Mouse (Mus musculus): ENCODE measurements around the gene Zfp648. TPM values are rescaled to one million over a fixed set of nuclear protein-coding genes. Genes with fewer than 3 reads are reported as not detected.
A peak's percentile ranks its signal among the peaks of the same experiment; 100 is the strongest.

The Zfp648 gene
- total and polyA plus RNA-seq, 2 experiments from 2014 or later, result 0.75 TPM; not detected in 1

DNA sequence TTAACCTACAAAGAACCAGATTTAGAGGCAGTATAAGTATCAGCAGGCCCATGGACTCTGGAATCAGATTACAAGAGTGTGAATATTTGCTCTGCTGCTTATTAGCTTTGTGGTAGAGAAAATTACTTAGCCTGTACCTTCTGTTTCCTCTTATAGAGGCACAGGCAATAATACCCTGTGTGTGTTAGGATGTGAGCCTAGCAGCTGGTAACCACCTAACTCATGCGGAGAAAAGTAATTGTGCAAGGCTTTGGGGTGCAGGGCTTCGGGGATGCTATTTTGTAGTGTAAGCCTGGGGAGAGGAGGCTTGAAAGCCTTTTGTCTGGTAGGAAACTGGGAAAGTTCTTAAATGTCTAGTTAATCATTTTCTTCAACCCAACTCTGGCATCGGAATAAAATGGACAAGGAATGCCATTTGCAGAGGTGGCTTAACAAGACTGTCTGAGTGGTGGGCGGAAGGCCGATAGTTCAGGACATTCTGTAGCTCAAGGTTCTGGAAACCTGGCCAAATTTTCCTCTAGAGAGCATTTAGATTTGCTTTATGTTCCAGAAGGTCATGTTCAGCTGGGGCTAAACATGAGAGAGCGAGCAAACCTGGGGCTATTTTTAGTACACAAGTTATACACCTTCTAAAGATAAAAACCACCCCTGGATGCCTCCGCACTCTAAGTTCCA, 17.8 kb upstream of the Zfp648 start:
- ATAC-seq (ENCODE audit: low FRiP score) (no peak), DNase-seq (ENCODE audit: low spot score) (no peak)
- no peaks in the 10 kb centered on the region for H3K9me3 ChIP-seq (ENCODE audit: low read length)
- H3K4me3 ChIP-seq (ENCODE audit: low read depth, low read length), result no peak overlapping the region
- 88% methylated on average over 7 of the region's 7 CpGs for WGBS
- no peak for TF ChIP-seq CTCF (IDR thresholded peaks at IDR 0.05)
- H3K36me3 ChIP-seq (ENCODE audit: insufficient read depth, low read length), result no peaks in the 10 kb centered on the region
- H3K4me1 ChIP-seq (ENCODE audit: insufficient read depth, low read length), result no peaks in the 10 kb centered on the region
- no peak overlapping the region for H3K9ac ChIP-seq (replicated peaks; ENCODE audit: low read length, poor library complexity, severe bottlenecking)
- H3K4me2 ChIP-seq (ENCODE audit: low read depth, low read length, poor library complexity, severe bottlenecking), result no peak overlapping the region
- no peaks in the 10 kb centered on the region for H3K27me3 ChIP-seq (ENCODE audit: insufficient read depth, low read length)
- no peak overlapping the region for H3K27ac ChIP-seq (ENCODE audit: low read depth, low read length)

- no peak overlapping the region for H3K27ac ChIP-seq (ENCODE audit: low read depth, low read length)
- WGBS, result 87% methylated on average over 4 of the region's 4 CpGs
- no peaks in the 10 kb centered on the region for H3K36me3 ChIP-seq (ENCODE audit: insufficient read depth, low read length)
- H3K4me1 ChIP-seq (ENCODE audit: insufficient read depth, low read length), result no peaks in the 10 kb centered on the region
- H3K27me3 ChIP-seq (ENCODE audit: insufficient read depth, low read length), result no peaks in the 10 kb centered on the region
- H3K4me3 ChIP-seq (ENCODE audit: low read depth, low read length), result no peak overlapping the region
- no peaks in the 10 kb centered on the region for H3K9me3 ChIP-seq (ENCODE audit: low read length)
- H3K4me2 ChIP-seq (ENCODE audit: low read depth, low read length, poor library complexity, severe bottlenecking), result no peak overlapping the region
- no peak for DNase-seq (ENCODE audit: low spot score)
- TF ChIP-seq CTCF (IDR thresholded peaks at IDR 0.05), result no peak
- ATAC-seq (ENCODE audit: low FRiP score), result no peak
- no peak overlapping the region for H3K9ac ChIP-seq (replicated peaks; ENCODE audit: low read length, poor library complexity, severe bottlenecking)
Observed at GRCm38 (mm10) chr1:154188229-154188628, 12.8 kb upstream of the Zfp648 start.

DNA sequence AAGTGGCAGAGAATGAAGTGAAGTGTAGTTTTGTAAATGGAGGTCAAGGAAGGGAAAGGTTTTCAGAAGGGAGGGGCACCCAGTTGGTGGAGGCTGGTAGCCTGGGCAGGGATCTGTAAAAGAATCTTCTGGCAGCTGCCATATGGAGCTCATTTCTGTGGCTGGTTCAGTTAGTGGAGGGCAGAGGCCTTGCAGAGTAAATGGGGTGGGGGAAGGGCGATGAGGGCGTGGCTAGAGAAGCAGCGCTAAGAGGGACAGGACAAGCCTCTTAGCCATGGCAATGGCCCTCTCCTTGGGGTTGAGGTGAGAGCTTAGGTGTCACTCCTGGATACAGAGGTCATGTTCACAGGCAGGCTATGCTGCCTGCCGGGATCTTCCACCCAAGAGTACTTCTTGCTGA, 12.4 kb upstream of the Zfp648 start:
- no peak for ATAC-seq (ENCODE audit: low FRiP score)
- Histone ChIP-seq H3K36me3 (ENCODE audit: insufficient read depth, low read length) (no peaks in the 10 kb centered on the region), H3K4me3 (ENCODE audit: low read depth, low read length) (no peak overlapping the region), H3K9me3 (ENCODE audit: low read length) (no peaks in the 10 kb centered on the region), H3K27me3 (ENCODE audit: insufficient read depth, low read length) (no peaks in the 10 kb centered on the region), H3K9ac (replicated peaks; ENCODE audit: low read length, poor library complexity, severe bottlenecking) (no peak overlapping the region), H3K4me2 (ENCODE audit: low read depth, low read length, poor library complexity, severe bottlenecking) (no peak overlapping the region), H3K27ac (ENCODE audit: low read depth, low read length) (no peak overlapping the region), H3K4me1 (ENCODE audit: insufficient read depth, low read length) (no peaks in the 10 kb centered on the region)
- WGBS, result 40% methylated on average over 4 of the region's 4 CpGs
- TF ChIP-seq CTCF (IDR thresholded peaks at IDR 0.05), result no peak
- DNase-seq (ENCODE audit: low spot score), result no peak

DNA sequence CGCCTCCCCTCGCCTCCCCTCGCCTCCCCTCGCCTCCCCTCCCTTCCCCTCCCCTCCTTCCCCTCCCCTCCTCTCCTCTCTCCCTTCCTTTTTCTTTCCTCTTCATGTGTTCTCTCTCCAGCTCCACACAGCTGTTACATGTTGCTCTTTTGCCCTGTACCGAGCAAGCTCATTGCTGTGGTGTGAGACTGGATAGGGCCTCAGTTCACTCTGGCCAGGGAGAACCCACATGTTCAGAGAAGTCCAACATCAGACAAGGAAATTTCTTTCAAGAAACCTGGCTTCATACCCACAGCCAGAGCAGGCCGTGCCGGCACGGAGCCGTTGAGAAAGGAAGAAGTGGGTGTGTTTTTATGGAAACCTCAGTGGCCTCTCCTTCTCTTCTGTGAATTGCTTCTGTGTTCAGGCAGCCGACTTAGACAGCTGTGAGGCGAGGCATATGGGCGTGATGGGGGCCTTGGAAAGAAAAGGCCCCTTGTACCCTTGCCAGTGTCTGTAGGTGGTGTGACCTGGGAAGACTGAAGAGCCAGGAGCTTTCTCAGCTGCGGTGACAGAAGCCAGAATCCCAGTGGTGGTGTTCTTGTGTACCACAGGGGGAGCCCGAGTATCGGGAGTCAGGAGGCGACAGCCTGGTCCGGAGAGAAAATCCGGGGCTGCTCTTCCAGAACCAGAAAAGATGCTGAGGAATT, 11.0 kb upstream of the Zfp648 start:
- H3K9ac ChIP-seq (replicated peaks; ENCODE audit: low read length, poor library complexity, severe bottlenecking), result no peak overlapping the region
- no peak overlapping the region for H3K4me2 ChIP-seq (ENCODE audit: low read depth, low read length, poor library complexity, severe bottlenecking)
- peak; percentile 66 for TF ChIP-seq CTCF (IDR thresholded peaks at IDR 0.05)
- H3K9me3 ChIP-seq (ENCODE audit: low read length), result no peaks in the 10 kb centered on the region
- H3K27me3 ChIP-seq (ENCODE audit: insufficient read depth, low read length), result no peaks in the 10 kb centered on the region
- no peak overlapping the region for H3K4me3 ChIP-seq (ENCODE audit: low read depth, low read length)
- ATAC-seq (ENCODE audit: low FRiP score), result peak; percentile 54; the same call in 1 of the 2 replicates
- H3K36me3 ChIP-seq (ENCODE audit: insufficient read depth, low read length), result no peaks in the 10 kb centered on the region
- H3K27ac ChIP-seq (ENCODE audit: low read depth, low read length), result no peak overlapping the region
- 62% methylated on average over 16 of the region's 18 CpGs for WGBS
- no peaks in the 10 kb centered on the region for H3K4me1 ChIP-seq (ENCODE audit: insufficient read depth, low read length)
- peak; percentile 69 for DNase-seq (ENCODE audit: low spot score)

DNA sequence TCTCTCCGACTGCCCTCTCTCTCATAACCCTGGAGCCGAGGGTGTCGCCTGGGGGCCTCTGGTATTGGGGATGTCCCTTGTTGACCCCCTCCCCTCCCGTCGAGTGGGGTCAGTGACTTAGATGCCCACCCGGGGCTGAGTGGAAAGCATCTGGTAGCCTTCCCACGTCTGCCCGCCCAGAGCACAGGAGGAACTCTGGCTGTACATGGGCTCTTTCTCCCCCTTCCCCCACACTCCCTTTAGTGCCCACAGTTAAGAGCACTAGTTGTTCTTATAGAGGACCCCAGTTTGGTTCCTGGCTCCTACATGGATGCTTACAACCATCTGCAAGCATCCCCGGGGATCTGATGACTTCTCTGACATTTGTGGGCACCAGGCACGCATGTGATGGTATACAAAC, 2.1 kb upstream of the Zfp648 start:
- H3K27ac ChIP-seq (ENCODE audit: low read depth, low read length), result no peak overlapping the region
- no peaks in the 10 kb centered on the region for H3K4me1 ChIP-seq (ENCODE audit: insufficient read depth, low read length)
- ATAC-seq (ENCODE audit: low FRiP score) (no peak), DNase-seq (ENCODE audit: low spot score) (no peak)
- no peak overlapping the region for H3K9ac ChIP-seq (replicated peaks; ENCODE audit: low read length, poor library complexity, severe bottlenecking)
- no peak overlapping the region for H3K4me3 ChIP-seq (ENCODE audit: low read depth, low read length)
- H3K4me2 ChIP-seq (ENCODE audit: low read depth, low read length, poor library complexity, severe bottlenecking), result no peak overlapping the region
- H3K27me3 ChIP-seq (ENCODE audit: insufficient read depth, low read length), result 0 out of 2 replicates have a peak, but pooled peaks cover under 1% of the 10 kb centered on the region
- 91% methylated on average over 10 of the region's 10 CpGs for WGBS
- no peak for TF ChIP-seq CTCF (IDR thresholded peaks at IDR 0.05)
- H3K36me3 ChIP-seq (ENCODE audit: insufficient read depth, low read length), result no peaks in the 10 kb centered on the region
- no peaks in the 10 kb centered on the region for H3K9me3 ChIP-seq (ENCODE audit: low read length)

- no peak overlapping the region for H3K27ac ChIP-seq (ENCODE audit: low read depth, low read length)
- no peaks in the 10 kb centered on the region for H3K9me3 ChIP-seq (ENCODE audit: low read length)
- ATAC-seq (ENCODE audit: low FRiP score), result peak; percentile 71
- no peak overlapping the region for H3K4me2 ChIP-seq (ENCODE audit: low read depth, low read length, poor library complexity, severe bottlenecking)
- no peak overlapping the region for H3K9ac ChIP-seq (replicated peaks; ENCODE audit: low read length, poor library complexity, severe bottlenecking)
- H3K4me1 ChIP-seq (ENCODE audit: insufficient read depth, low read length), result peaks cover 3% of the 10 kb centered on the region; the same call in 1 of the 2 replicates
- H3K4me3 ChIP-seq (ENCODE audit: low read depth, low read length), result no peak overlapping the region
- peak; percentile 56 for TF ChIP-seq CTCF (IDR thresholded peaks at IDR 0.05)
- DNase-seq (ENCODE audit: low spot score), result peak; percentile 65
- peaks cover 8% of the 10 kb centered on the region for H3K27me3 ChIP-seq (ENCODE audit: insufficient read depth, low read length)
- 65% methylated on average over 8 of the region's 8 CpGs for WGBS
- no peaks in the 10 kb centered on the region for H3K36me3 ChIP-seq (ENCODE audit: insufficient read depth, low read length)
Observed at GRCm38 (mm10) chr1:154202580-154202979, 1.6 kb downstream of the Zfp648 start.
